Comparison of ENCODE assay signal across 9 mouse cellular contexts in the genomic region with DNA sequence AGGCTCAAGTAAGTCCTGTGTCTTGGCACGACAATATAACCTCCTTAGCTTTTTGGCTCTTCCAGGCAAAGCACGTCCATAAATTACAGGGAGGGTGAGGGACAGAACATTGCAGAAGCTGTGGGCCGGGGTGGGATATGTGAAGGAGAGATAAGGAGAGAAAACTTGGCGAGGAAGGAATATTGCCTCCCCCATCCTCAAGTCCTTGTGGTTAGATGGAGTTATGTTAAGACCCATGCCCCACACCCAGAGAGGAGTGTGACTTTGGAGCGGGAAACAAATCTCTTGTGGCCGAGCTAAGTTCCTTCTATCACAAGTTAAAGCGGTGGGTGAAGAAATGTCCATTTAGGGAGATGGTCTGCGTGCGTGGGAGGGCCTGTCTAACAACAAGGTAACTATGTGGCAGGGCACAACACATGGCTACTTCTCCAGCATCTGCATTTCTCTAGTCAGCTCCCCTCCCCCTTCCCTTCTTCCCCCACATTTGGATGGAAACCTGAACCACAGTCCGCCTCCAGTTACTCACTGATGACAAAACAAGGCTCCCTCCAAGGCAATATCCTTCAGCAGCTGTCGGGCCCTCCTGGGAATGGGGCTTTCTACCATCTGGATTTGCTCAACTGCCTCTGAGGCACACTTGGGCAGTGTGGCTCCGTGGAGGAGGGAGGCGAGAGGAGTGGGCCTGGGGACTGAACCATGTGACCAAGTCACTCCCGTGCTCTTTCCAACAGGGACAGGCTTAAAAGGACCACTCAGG. TPM values are rescaled to one million over a fixed set of nuclear protein-coding genes. Genes with fewer than 3 reads are reported as not detected.
DNase-seq lines count a peak whose midpoint lies in the region; ATAC-seq lines count a peak whose summit lies in the region.
"Had no signal": no experiment of that assay in that cellular context is flagged by ENCODE, and none has a peak within 500 bp of the region (broad histone marks: within the 10 kb centered on the region; RNA-seq: fewer than 3 reads in every experiment).

No protein-coding gene starts in this region.

- H3K27me3 ChIP-seq in hindbrain, embryonic 13.5 days: no peaks in the 10 kb centered on the region
- no peaks in the 10 kb centered on the region for H3K27me3 ChIP-seq in hindbrain, embryonic 14.5 days (ENCODE audit: control insufficient read depth, insufficient read depth, low read length)
- no peaks in the 10 kb centered on the region for H3K27me3 ChIP-seq in embryonic facial prominence, embryonic 14.5 days (replicated peaks; ENCODE audit: control insufficient read depth, insufficient read depth, low read length)

- no peak overlapping the region for H3K4me2 ChIP-seq in hindbrain, embryonic 13.5 days
- no peak overlapping the region for H3K4me2 ChIP-seq in hindbrain, embryonic 14.5 days (replicated peaks)
- peak overlapping the region; percentile 23 for H3K4me2 ChIP-seq in embryonic facial prominence, embryonic 14.5 days (ENCODE audit: low read depth, low read length)

- H3K27ac ChIP-seq in hindbrain, embryonic 13.5 days: no peak overlapping the region
- H3K27ac ChIP-seq in hindbrain, embryonic 14.5 days: no peak overlapping the region
- peak overlapping the region; percentile 76 for H3K27ac ChIP-seq in embryonic facial prominence, embryonic 14.5 days (replicated peaks; ENCODE audit: low read depth, low read length)

- WGBS in hindbrain, embryonic 13.5 days: 69% methylated on average over 14 of the region's 14 CpGs
- WGBS in hindbrain, embryonic 14.5 days: 72% methylated on average over 14 of the region's 14 CpGs
- 28% methylated on average over 14 of the region's 14 CpGs for WGBS in embryonic facial prominence, embryonic 14.5 days

- 0 out of 2 replicates have a peak, but pooled peaks have one; percentile 43 for ATAC-seq in hindbrain, embryonic 13.5 days (ENCODE audit: low FRiP score)
- no peak for ATAC-seq in hindbrain, embryonic 14.5 days (ENCODE audit: low FRiP score)
- peak; percentile 94 for ATAC-seq in embryonic facial prominence, embryonic 14.5 days (ENCODE audit: low read depth)
- ATAC-seq in CD4-positive, CD25-positive, alpha-beta regulatory T cell, adult 4 months: no peak

- peaks cover 13% of the 10 kb centered on the region; the same call in 1 of the 2 replicates for H3K4me1 ChIP-seq in hindbrain, embryonic 13.5 days (replicated peaks)
- no peaks in the 10 kb centered on the region for H3K4me1 ChIP-seq in hindbrain, embryonic 14.5 days (replicated peaks; ENCODE audit: control insufficient read depth, insufficient read depth, low read length)
- peaks cover 28% of the 10 kb centered on the region for H3K4me1 ChIP-seq in embryonic facial prominence, embryonic 14.5 days (ENCODE audit: control insufficient read depth, insufficient read depth, low read length)

- H3K4me3 ChIP-seq in hindbrain, embryonic 13.5 days: no peak overlapping the region
- H3K4me3 ChIP-seq in hindbrain, embryonic 14.5 days (replicated peaks; ENCODE audit: low read length): no peak overlapping the region
- no peak overlapping the region for H3K4me3 ChIP-seq in embryonic facial prominence, embryonic 14.5 days (ENCODE audit: low read depth, low read length)

- intact Hi-C loops in heart, postnatal 36 days (cut with DNase I): no loop called here

- no peaks in the 10 kb centered on the region for H3K36me3 ChIP-seq in hindbrain, embryonic 13.5 days
- H3K36me3 ChIP-seq in hindbrain, embryonic 14.5 days (replicated peaks; ENCODE audit: control insufficient read depth, insufficient read depth): no peaks in the 10 kb centered on the region
- no peaks in the 10 kb centered on the region for H3K36me3 ChIP-seq in embryonic facial prominence, embryonic 14.5 days (ENCODE audit: control insufficient read depth, insufficient read depth, low read length)

- no peak overlapping the region for H3K9ac ChIP-seq in hindbrain, embryonic 13.5 days
- H3K9ac ChIP-seq in hindbrain, embryonic 14.5 days: no peak overlapping the region
- no peak overlapping the region for H3K9ac ChIP-seq in embryonic facial prominence, embryonic 14.5 days (ENCODE audit: low read depth, low read length)

- DNase-seq in hindbrain, embryonic 14.5 days (ENCODE audit: low spot score): no peak
- peak; percentile 93 for DNase-seq in embryonic facial prominence, embryonic 14.5 days (ENCODE audit: low spot score)
- DNase-seq in heart, postnatal 36 days: peak; percentile 63 to 73
- peak; percentile 80 for DNase-seq in neural tube, embryonic 10.5 days (ENCODE audit: extremely low spot score, low spot score)
- DNase-seq in cerebellum, postnatal 10 days: no peak
- no peak for DNase-seq in left cerebral cortex, adult 8-10 months (ENCODE audit: low spot score in 2 of 2)

- no peaks in the 10 kb centered on the region for H3K9me3 ChIP-seq in hindbrain, embryonic 13.5 days
- H3K9me3 ChIP-seq in hindbrain, embryonic 14.5 days (ENCODE audit: control insufficient read depth, low read length): no peaks in the 10 kb centered on the region
- no peaks in the 10 kb centered on the region for H3K9me3 ChIP-seq in embryonic facial prominence, embryonic 14.5 days (ENCODE audit: control insufficient read depth, low read length)

RNA-seq across cellular contexts. Expression of gene Slc44a3, which starts 56.7 kb away (rescaled TPM):
- polyA plus RNA-seq in hindbrain, embryonic 13.5 days (2015; fragmentation: Nextera tagmentation; extraction: Ambion mirVana): 0.78 and 1.3 TPM in 2 replicates
- polyA plus RNA-seq in hindbrain, embryonic 14.5 days (2014; fragmentation: Nextera tagmentation; extraction: Ambion mirVana): 0.51 and 1.1 TPM in 2 replicates
- 4.9 and 6.4 TPM in 2 replicates for polyA plus RNA-seq in embryonic facial prominence, embryonic 14.5 days (2014; fragmentation: Nextera tagmentation; extraction: Ambion mirVana)
- total RNA-seq in heart, postnatal 36 days (2021): under 1 TPM in 1 of 2 experiments, not detected in 1; 0.22 TPM
- under 1 TPM in 2 of 4 experiments, not detected in 2; 0.19 to 0.41 TPM for total RNA-seq in left cerebral cortex, adult 8-10 months (2022)
- not detected for polyA plus RNA-seq in CD4-positive, CD25-positive, alpha-beta regulatory T cell, adult 4 months (2017; shearing (Covaris generic))
- total RNA-seq: left cerebral cortex, postnatal 25 days had no signal

Comparison
In these comparisons a context has a peak if more than half of its experiments do, and no peak if none do; other contexts are left out.
1. ATAC-seq: peak in hindbrain, embryonic 13.5 days (single experiment) and embryonic facial prominence, embryonic 14.5 days (single experiment); none in hindbrain, embryonic 14.5 days (single experiment) and CD4-positive, CD25-positive, alpha-beta regulatory T cell, adult 4 months (single experiment).
2. DNase-seq: peak in embryonic facial prominence, embryonic 14.5 days (single experiment), heart, postnatal 36 days (2 of 2) and neural tube, embryonic 10.5 days (single experiment); none in hindbrain, embryonic 14.5 days (single experiment), cerebellum, postnatal 10 days (0 of 2) and left cerebral cortex, adult 8-10 months (0 of 2).